Mouse (Mus musculus) myocyte (in vitro differentiated cells): ENCODE results near the gene Cnga1.

Experiments
- CEBPB ChIP-seq: IDR thresholded peaks from 2 replicates; pipeline ENCODE4 v1.6.1; 2011; ENCODE audit warnings: mild to moderate bottlenecking, moderate library complexity; ENCODE audit not compliant: poor library complexity, insufficient read depth, severe bottlenecking
- E2F4 ChIP-seq: IDR thresholded peaks from one replicate; pipeline ENCODE4 v1.6.1; 2011; ENCODE audit warnings: mild to moderate bottlenecking, control low read depth, moderate library complexity; ENCODE audit not compliant: insufficient read depth
- MAX ChIP-seq: IDR thresholded peaks from one replicate; pipeline ENCODE4 v1.6.1; 2011; ENCODE audit warnings: low read depth, mild to moderate bottlenecking, control low read depth
- MYOD1 ChIP-seq, 3 experiments: IDR thresholded peaks; one replicate each; pipeline ENCODE4 v1.6.1; 2011; ENCODE audit warnings: control low read depth in 2 of 3, low read depth in 2 of 3, mild to moderate bottlenecking in 2 of 3, moderate library complexity in 1 of 3; ENCODE audit not compliant: insufficient read length in 2 of 3, control insufficient read depth in 1 of 3
- MYOG ChIP-seq, 3 experiments: IDR thresholded peaks; one replicate each; pipeline ENCODE4 v1.6.1; 2011; ENCODE audit warnings: control low read depth in 2 of 3, low read depth in 2 of 3, mild to moderate bottlenecking in 2 of 3; ENCODE audit not compliant: insufficient read length in 2 of 3, control insufficient read depth in 1 of 3, insufficient read depth in 1 of 3
- POLR2A ChIP-seq: IDR thresholded peaks from one replicate; pipeline ENCODE4 v1.6.1; 2011; ENCODE audit warnings: low read depth, mild to moderate bottlenecking, control low read depth, moderate library complexity; ENCODE audit not compliant: insufficient read length
- POLR2AphosphoS2 ChIP-seq: IDR thresholded peaks from one replicate; pipeline ENCODE4 v1.6.1; 2011; ENCODE audit warnings: low read depth, control low read depth; ENCODE audit not compliant: insufficient read length
- TCF12 ChIP-seq: IDR thresholded peaks from one replicate; pipeline ENCODE4 v1.6.1; 2011; ENCODE audit warnings: mild to moderate bottlenecking, control low read depth; ENCODE audit not compliant: poor library complexity, insufficient read depth, severe bottlenecking
- TCF3 ChIP-seq: IDR thresholded peaks from one replicate; pipeline ENCODE4 v1.6.1; 2011; ENCODE audit warnings: low read depth, control low read depth; ENCODE audit not compliant: insufficient read length
- USF1 ChIP-seq: IDR thresholded peaks from one replicate; pipeline ENCODE4 v1.6.1; 2011; ENCODE audit warnings: low read depth, mild to moderate bottlenecking, control low read depth, moderate library complexity

DNA sequence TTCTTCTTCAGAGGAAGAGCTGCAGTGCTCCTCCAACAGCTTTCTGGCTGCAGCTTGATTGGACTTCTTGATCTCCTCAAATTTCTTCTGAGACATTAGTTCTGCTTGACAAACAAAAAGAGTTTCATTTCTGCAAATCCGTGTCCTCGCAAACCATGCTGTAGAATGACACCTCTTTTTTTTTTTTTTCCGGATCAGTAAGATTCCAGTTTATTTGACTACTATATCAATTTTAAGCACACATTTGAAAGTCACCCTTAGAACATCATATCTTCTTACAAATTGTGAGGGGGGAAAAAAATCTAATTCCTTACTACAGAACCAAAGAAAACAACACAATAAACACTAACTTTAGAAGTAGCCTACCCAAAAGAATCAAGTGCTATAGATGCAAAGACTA is 87.8 kb downstream of the Cnga1 start:
- TF ChIP-seq POLR2A, result no peak
- no peak for TF ChIP-seq POLR2AphosphoS2
- no peak for TF ChIP-seq USF1
- no peak for TF ChIP-seq MYOD1 (IDR thresholded peaks at IDR 0.05; ENCODE audit: control insufficient read depth in 1 of 3, insufficient read length in 2 of 3, low read depth in 2 of 3)
- no peak for TF ChIP-seq E2F4
- TF ChIP-seq TCF12, result no peak
- no peak for TF ChIP-seq CEBPB
- TF ChIP-seq MAX, result no peak
- no peak for TF ChIP-seq MYOG (IDR thresholded peaks at IDR 0.05; ENCODE audit: control insufficient read depth in 1 of 3, insufficient read depth in 1 of 3, insufficient read length in 2 of 3, low read depth in 2 of 3)
- no peak for TF ChIP-seq TCF3
